Mouse (Mus musculus) neural tube, embryonic 12.5 days (tissue): ENCODE data around the gene Cdipt. TPM values are rescaled to one million over a fixed set of nuclear protein-coding genes. Genes with fewer than 3 reads are reported as not detected.

Source experiments
- ATAC-seq: fragments of 200-750 bp; cut with Nextera tagmentation; 2 replicates; pipeline ENCODE4 v1.8.0; 2017; ENCODE audit warnings: low read depth, mild to moderate bottlenecking, moderate TSS enrichment, moderate library complexity; ENCODE audit not compliant: low FRiP score
- H3K27ac ChIP-seq: fragments of 300-500 bp; sonication (generic); 2 replicates; pipeline ENCODE4 v1.5.1; 2016
- H3K27me3 ChIP-seq: fragments of 300-500 bp; sonication (generic); replicated peaks from 2 replicates; pipeline ENCODE4 v1.6.1; 2016; ENCODE audit warnings: mild to moderate bottlenecking
- H3K36me3 ChIP-seq: fragments of 300-500 bp; sonication (generic); 2 replicates; pipeline ENCODE4 v1.6.1; 2016; ENCODE audit warnings: mild to moderate bottlenecking
- H3K4me1 ChIP-seq: fragments of 300-500 bp; sonication (generic); 2 replicates; pipeline ENCODE4 v1.6.1; 2016
- H3K4me2 ChIP-seq: fragments of 300-500 bp; sonication (generic); replicated peaks from 2 replicates; pipeline ENCODE4 v1.6.1; 2016; ENCODE audit warnings: mild to moderate bottlenecking
- H3K4me3 ChIP-seq: fragments of 300-500 bp; sonication (generic); 2 replicates; pipeline ENCODE4 v1.5.1; 2016
- H3K9ac ChIP-seq: fragments of 300-500 bp; sonication (generic); 2 replicates; pipeline ENCODE4 v1.6.1; 2016; ENCODE audit warnings: mild to moderate bottlenecking
- H3K9me3 ChIP-seq: fragments of 300-500 bp; sonication (generic); 2 replicates; pipeline ENCODE4 v1.6.1; 2016; ENCODE audit warnings: mild to moderate bottlenecking
- WGBS: fragments of 180-500 bp; shearing (Covaris S2); methylation state at CpG from one replicate; pipeline ENCODE4 v1.1.7; 2016; 5-methylcytosine and 5-hydroxymethylcytosine counted together
- polyA plus RNA-seq: library from polyadenylated mRNA; unstranded; fragments of >200 nt; fragmentation: Nextera tagmentation; extraction: Ambion mirVana; gene quantifications from 2 replicates; pipeline ENCODE4 v1.2.1, GENCODE M21; 2016

The Cdipt gene
- polyA plus RNA-seq, result 101 and 103 TPM in 2 replicates

GRCm38 (mm10) chr7:126975893-126975949, at the start of gene Cdipt:
TSS of gene Cdipt (plus strand) at chr7:126975914.
- 0% methylated on average over 1 of the region's 1 CpGs for WGBS
- ATAC-seq, result no peak
- Histone ChIP-seq H3K27ac (peak within 1 kb of the TSS; percentile 79), H3K4me1 (peaks cover 8% of the 10 kb centered on the region), H3K4me2 (peak within 1 kb of the TSS; percentile 86), H3K27me3 (no peaks in the 10 kb centered on the region), H3K9ac (peak within 1 kb of the TSS; percentile 98), H3K9me3 (no peaks in the 10 kb centered on the region), H3K4me3 (peak within 1 kb of the TSS; percentile 100), H3K36me3 (peaks cover 30% of the 10 kb centered on the region)

DNA sequence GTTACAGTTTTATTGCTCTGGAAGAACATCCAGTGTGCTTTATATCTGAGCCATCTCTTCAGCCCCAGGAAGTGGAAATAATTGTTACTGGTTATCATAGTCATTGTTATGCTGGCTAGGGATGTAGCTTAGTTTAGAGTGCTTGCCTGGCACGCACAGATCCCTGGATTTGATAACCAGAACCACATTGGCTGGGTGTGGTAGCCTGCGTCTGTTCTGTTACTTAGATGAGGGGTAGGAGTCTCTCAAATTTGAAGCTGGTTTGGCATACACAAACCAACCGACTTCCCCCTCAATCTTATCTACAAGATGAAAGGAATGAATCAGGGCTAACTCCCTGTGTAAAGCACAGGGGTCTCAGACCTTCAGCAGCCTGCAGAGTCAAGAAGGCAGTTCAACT, 49.4 kb upstream of the Cdipt start:
- 63% methylated on average over 3 of the region's 3 CpGs for WGBS
- no peak overlapping the region for H3K27ac ChIP-seq

GRCm38 (mm10) chr7:126928384-126929037, 47.2 kb upstream of the Cdipt start, which contains the start of gene Kctd13:
TSS of gene Kctd13 (plus strand) at chr7:126928879.
- Histone ChIP-seq H3K9me3 (no peaks in the 10 kb centered on the region), H3K36me3 (peaks cover 11% of the 10 kb centered on the region), H3K9ac (peak within 1 kb of the TSS; percentile 83), H3K4me2 (peak within 1 kb of the TSS; percentile 83), H3K27me3 (no peaks in the 10 kb centered on the region), H3K4me1 (peaks cover 14% of the 10 kb centered on the region), H3K27ac (peak within 1 kb of the TSS; percentile 43; the same call in 1 of the 2 replicates), H3K4me3 (peak within 1 kb of the TSS; percentile 87)
- WGBS, result 4% methylated on average over 56 of the region's 56 CpGs
- ATAC-seq, result peak; percentile 91

More for the DNA sequence above, 49.4 kb upstream of the Cdipt start:
- no peaks in the 10 kb centered on the region for H3K9me3 ChIP-seq
- H3K36me3 ChIP-seq, result peaks cover 8% of the 10 kb centered on the region; the same call in 1 of the 2 replicates
- peaks cover 24% of the 10 kb centered on the region for H3K4me1 ChIP-seq
- no peak overlapping the region for H3K9ac ChIP-seq
- ATAC-seq, result no peak
- no peak overlapping the region for H3K4me3 ChIP-seq
- H3K4me2 ChIP-seq, result no peak overlapping the region
- H3K27me3 ChIP-seq, result no peaks in the 10 kb centered on the region

DNA sequence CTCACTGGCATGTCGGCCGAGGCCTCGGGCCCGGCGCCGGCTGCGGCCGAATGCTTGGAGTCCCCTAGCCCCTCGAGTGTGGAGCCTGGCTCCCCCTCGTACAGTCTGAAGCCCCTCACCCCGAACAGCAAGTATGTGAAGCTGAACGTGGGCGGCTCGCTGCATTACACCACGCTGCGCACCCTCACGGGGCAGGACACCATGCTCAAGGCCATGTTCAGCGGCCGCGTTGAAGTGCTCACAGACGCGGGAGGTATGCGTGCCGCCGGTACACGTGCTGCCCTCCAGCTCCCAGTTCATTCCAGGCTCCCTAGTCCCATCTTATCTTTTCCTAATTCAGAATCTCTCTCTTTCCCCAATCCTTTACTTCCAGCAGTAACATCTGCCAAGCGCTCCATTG, 46.7 kb upstream of the Cdipt start:
- H3K4me3 ChIP-seq, result peak overlapping the region; percentile 87
- peak overlapping the region; percentile 83 for H3K4me2 ChIP-seq
- peaks cover 14% of the 10 kb centered on the region for H3K36me3 ChIP-seq
- under 1% methylated on average over 27 of the region's 27 CpGs for WGBS
- peaks cover 14% of the 10 kb centered on the region for H3K4me1 ChIP-seq
- H3K27me3 ChIP-seq, result no peaks in the 10 kb centered on the region
- ATAC-seq, result peak; percentile 68
- peak overlapping the region; percentile 43; the same call in 1 of the 2 replicates for H3K27ac ChIP-seq
- H3K9ac ChIP-seq, result peak overlapping the region; percentile 83
- no peaks in the 10 kb centered on the region for H3K9me3 ChIP-seq

DNA sequence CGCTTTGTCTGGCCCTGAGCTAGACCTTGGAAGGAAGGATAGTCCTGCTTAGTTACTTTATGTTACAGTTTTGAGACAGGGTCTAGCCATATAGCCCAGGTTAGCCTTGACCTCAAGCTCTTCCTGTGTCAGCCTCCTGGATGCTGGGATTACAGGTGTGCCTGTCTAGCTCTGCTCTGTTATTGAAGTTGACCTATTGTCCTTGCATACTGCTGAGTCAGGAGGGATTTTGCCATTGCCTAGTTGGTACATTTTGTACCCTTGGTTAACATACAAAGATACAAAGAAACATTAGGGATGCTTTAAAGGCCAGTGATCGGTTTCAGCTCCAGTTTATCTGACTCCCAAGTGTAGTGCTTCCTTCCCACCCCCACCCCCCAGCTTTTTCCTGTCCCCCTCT, 43.1 kb upstream of the Cdipt start:
- 92% methylated on average over 2 of the region's 2 CpGs for WGBS
- Histone ChIP-seq H3K4me3 (no peak overlapping the region), H3K36me3 (peaks cover 28% of the 10 kb centered on the region), H3K27me3 (no peaks in the 10 kb centered on the region), H3K9ac (no peak overlapping the region), H3K4me2 (no peak overlapping the region), H3K4me1 (peaks cover 14% of the 10 kb centered on the region), H3K9me3 (no peaks in the 10 kb centered on the region), H3K27ac (no peak overlapping the region)
- ATAC-seq, result no peak

DNA sequence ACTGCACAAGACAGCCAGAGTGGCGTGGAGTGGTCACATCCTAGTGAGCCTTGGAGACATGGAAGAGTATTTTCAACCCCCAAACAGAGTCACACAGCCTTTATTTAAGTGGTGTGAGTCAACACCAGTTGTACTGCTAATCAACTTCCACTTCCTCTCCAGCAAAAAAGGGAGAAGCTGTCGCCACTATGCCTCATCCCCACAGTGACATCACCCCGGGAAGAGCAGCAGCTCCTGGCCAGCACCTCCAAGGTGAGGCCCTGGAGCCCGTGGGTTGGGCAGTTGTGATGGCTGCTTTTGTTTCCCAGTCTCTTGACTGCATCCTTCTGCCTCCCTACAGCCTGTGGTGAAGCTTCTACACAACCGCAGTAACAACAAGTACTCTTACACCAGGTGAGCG, 34.5 kb upstream of the Cdipt start:
- H3K4me1 ChIP-seq, result no peaks in the 10 kb centered on the region
- H3K36me3 ChIP-seq, result peaks cover 44% of the 10 kb centered on the region
- no peak overlapping the region for H3K4me3 ChIP-seq
- H3K9ac ChIP-seq, result no peak overlapping the region
- H3K27me3 ChIP-seq, result no peaks in the 10 kb centered on the region
- whole genome bisulfite sequencing, result 46% methylated on average over 6 of the region's 6 CpGs
- no peaks in the 10 kb centered on the region for H3K9me3 ChIP-seq
- no peak overlapping the region for H3K27ac ChIP-seq
- H3K4me2 ChIP-seq, result no peak overlapping the region
- no peak for ATAC-seq

DNA sequence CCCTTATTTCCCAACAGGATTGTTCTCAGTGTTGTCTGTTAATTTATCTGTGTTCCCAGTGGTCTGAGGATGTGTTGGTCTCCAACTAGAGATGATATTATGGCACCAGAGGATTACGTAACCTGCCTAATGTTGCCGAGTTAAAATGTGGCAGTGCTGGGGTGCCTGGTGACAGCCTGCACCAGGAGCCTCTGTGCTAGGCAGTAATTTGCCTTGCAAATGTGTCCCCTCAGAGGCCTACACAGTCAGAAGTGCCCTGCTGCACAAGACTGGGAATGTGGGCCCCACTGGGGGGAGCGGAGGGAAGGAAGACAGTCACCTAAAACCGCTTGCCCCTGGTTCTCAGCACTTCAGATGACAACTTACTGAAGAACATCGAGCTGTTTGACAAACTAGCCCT, 33.9 kb upstream of the Cdipt start:
- H3K4me2 ChIP-seq, result no peak overlapping the region
- no peak overlapping the region for H3K27ac ChIP-seq
- H3K36me3 ChIP-seq, result peaks cover 43% of the 10 kb centered on the region
- no peak for ATAC-seq
- H3K27me3 ChIP-seq, result no peaks in the 10 kb centered on the region
- no peaks in the 10 kb centered on the region for H3K9me3 ChIP-seq
- no peak overlapping the region for H3K4me3 ChIP-seq
- no peaks in the 10 kb centered on the region for H3K4me1 ChIP-seq
- 63% methylated on average over 5 of the region's 5 CpGs for WGBS
- H3K9ac ChIP-seq, result no peak overlapping the region

- H3K4me3 ChIP-seq, result no peak overlapping the region
- no peak overlapping the region for H3K9ac ChIP-seq
- WGBS, result 58% methylated on average over 3 of the region's 3 CpGs
- H3K4me1 ChIP-seq, result peaks cover 15% of the 10 kb centered on the region
- H3K27me3 ChIP-seq, result peaks cover 16% of the 10 kb centered on the region
- no peak overlapping the region for H3K27ac ChIP-seq
- peaks cover 32% of the 10 kb centered on the region for H3K36me3 ChIP-seq
- H3K4me2 ChIP-seq, result no peak overlapping the region
- ATAC-seq, result no peak
- no peaks in the 10 kb centered on the region for H3K9me3 ChIP-seq
Measured at GRCm38 (mm10) chr7:126946530-126946929, 29.2 kb upstream of the Cdipt start.

GRCm38 (mm10) chr7:126948626-126949025, 27.1 kb upstream of the Cdipt start:
- peaks cover 25% of the 10 kb centered on the region for H3K4me1 ChIP-seq

DNA sequence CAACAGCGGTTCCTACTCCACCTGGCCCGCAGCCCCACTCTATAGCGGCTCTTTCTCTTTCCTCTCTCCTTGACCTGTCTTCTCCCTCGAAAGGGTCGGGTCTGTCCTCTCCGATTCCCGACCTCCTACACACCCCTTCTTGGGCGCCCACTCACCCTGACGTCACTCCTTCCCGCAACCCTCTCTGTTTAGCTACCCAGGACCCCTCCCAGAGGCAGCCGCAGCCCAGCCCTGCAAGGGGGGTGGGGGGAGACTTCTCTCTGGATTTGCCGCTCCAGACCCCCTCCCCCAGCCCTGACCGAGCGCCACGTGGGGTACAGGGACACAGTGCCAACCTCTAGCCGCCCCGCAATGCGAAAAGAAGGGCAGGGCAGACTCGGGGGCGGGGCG, 26.3 kb upstream of the Cdipt start, which contains the start of gene Asphd1:
TSS of gene Asphd1 (minus strand) at position 180 of the 390 bp plus-strand sequence.
- Histone ChIP-seq H3K4me1 (peaks cover 25% of the 10 kb centered on the region), H3K27me3 (peaks cover 17% of the 10 kb centered on the region), H3K4me3 (peak within 1 kb of the TSS; percentile 50), H3K4me2 (peak within 1 kb of the TSS; percentile 98), H3K27ac (peak within 1 kb of the TSS; percentile 74), H3K9me3 (no peaks in the 10 kb centered on the region), H3K9ac (peak within 1 kb of the TSS; percentile 67), H3K36me3 (peaks cover 14% of the 10 kb centered on the region)
- ATAC-seq, result peak; percentile 73
- under 1% methylated on average over 21 of the region's 21 CpGs for WGBS

More at GRCm38 (mm10) chr7:126948626-126949025, 27.1 kb upstream of the Cdipt start:
- peaks cover 18% of the 10 kb centered on the region for H3K36me3 ChIP-seq
- H3K27ac ChIP-seq, result peak overlapping the region; percentile 74; the same call in 1 of the 2 replicates
- H3K9ac ChIP-seq, result 0 out of 2 replicates have a peak overlapping the region, but pooled peaks have one; percentile 67
- WGBS, result 76% methylated on average over 9 of the region's 10 CpGs
- ATAC-seq, result no peak
- no peaks in the 10 kb centered on the region for H3K9me3 ChIP-seq
- H3K27me3 ChIP-seq, result peaks cover 17% of the 10 kb centered on the region
- H3K4me3 ChIP-seq, result peak overlapping the region; percentile 50; the same call in 1 of the 2 replicates
- H3K4me2 ChIP-seq, result peak overlapping the region; percentile 98

DNA sequence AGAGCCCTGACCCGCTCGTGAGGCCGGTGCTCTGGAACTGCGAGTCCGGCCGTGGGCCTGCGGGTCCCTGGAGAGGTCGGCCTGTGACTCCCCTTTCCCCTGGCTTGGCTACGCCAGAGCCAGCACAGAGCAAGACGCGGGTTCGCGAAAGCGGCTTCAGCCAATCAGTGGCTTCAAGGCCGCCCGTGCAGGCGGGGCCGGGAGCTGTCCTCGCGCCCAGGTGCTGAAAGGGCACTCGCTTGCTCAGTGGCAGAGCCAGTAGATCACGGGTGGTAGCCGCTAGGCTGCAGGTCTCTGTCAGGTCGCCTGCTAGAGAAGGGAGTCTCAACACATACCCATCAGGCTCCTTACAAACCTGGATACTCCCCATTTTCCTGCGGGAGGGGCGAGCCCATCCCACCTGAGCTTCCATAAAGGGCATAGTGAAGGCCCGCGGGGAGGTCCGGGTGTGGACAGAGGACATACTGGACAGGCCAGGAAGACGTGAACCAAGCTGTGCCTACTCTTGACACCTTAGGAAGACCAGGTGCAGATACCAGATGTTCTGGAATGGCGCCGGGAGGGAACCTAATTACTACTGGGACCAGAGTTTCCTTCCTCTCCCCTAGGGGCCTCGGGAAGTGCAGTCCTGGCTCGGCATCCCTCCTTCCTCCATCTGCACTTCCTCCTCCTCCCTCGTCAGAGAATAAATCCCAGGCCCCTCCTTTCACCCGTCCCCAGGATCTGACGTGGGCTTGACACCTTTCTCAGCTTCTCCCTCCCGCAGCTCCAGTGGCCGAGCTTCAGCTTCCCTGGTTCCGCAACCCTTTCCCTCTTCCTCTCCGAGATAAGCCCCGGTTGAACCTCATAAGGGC, 25.7 kb upstream of the Cdipt start, which contains the start of gene Sez6l2:
TSS of gene Sez6l2 (plus strand) at position 771 of the 854 bp plus-strand sequence.
- H3K36me3 ChIP-seq, result peaks cover 9% of the 10 kb centered on the region
- H3K4me2 ChIP-seq, result peak within 1 kb of the TSS; percentile 98
- ATAC-seq, result peak; percentile 83
- peak within 1 kb of the TSS; percentile 74 for H3K27ac ChIP-seq
- H3K9ac ChIP-seq, result peak within 1 kb of the TSS; percentile 67
- peaks cover 17% of the 10 kb centered on the region for H3K27me3 ChIP-seq
- WGBS, result under 1% methylated on average over 42 of the region's 42 CpGs
- H3K9me3 ChIP-seq, result no peaks in the 10 kb centered on the region
- peaks cover 25% of the 10 kb centered on the region for H3K4me1 ChIP-seq
- H3K4me3 ChIP-seq, result peak within 1 kb of the TSS; percentile 50
